Mouse (Mus musculus) hindbrain, embryonic 15.5 days (tissue): Measurements from ENCODE around the gene Slc36a1. TPM values are rescaled to one million over a fixed set of nuclear protein-coding genes. Genes with fewer than 3 reads are reported as not detected.

ENCODE experiments used
- ATAC-seq: fragments of 200-750 bp; cut with Nextera tagmentation; 2 replicates; pipeline ENCODE4 v1.8.0; 2017; ENCODE audit warnings: low read depth, moderate number of reproducible peaks, moderate TSS enrichment; ENCODE audit not compliant: low FRiP score
- H3K27ac ChIP-seq: fragments of 300-500 bp; sonication (generic); replicated peaks from 2 replicates; pipeline ENCODE4 v1.5.1; 2015; ENCODE audit warnings: mild to moderate bottlenecking, inconsistent platforms
- H3K27me3 ChIP-seq: fragments of 300-500 bp; sonication (generic); 2 replicates; pipeline ENCODE4 v1.6.1; 2015; ENCODE audit warnings: control low read depth, inconsistent platforms
- H3K36me3 ChIP-seq: fragments of 300-500 bp; sonication (generic); 2 replicates; pipeline ENCODE4 v1.6.1; 2015; ENCODE audit warnings: control low read depth, inconsistent platforms
- H3K4me1 ChIP-seq: fragments of 300-500 bp; sonication (generic); replicated peaks from 2 replicates; pipeline ENCODE4 v1.6.1; 2015; ENCODE audit warnings: control low read depth, inconsistent platforms
- H3K4me2 ChIP-seq: fragments of 300-500 bp; sonication (generic); 2 replicates; pipeline ENCODE4 v1.6.1; 2015; ENCODE audit warnings: moderate library complexity, mild to moderate bottlenecking, inconsistent platforms
- H3K4me3 ChIP-seq: fragments of 300-500 bp; sonication (generic); 2 replicates; pipeline ENCODE4 v1.5.1; 2015; ENCODE audit warnings: mild to moderate bottlenecking, inconsistent platforms
- H3K9ac ChIP-seq: fragments of 300-500 bp; sonication (generic); 2 replicates; pipeline ENCODE4 v1.6.1; 2015; ENCODE audit warnings: inconsistent platforms
- H3K9me3 ChIP-seq: fragments of 300-500 bp; sonication (generic); 2 replicates; pipeline ENCODE4 v1.6.1; 2016; ENCODE audit warnings: control low read depth, inconsistent platforms
- WGBS: fragments of 180-500 bp; shearing (Covaris S2); methylation state at CpG from one replicate; pipeline ENCODE4 v1.1.7; 2015; 5-methylcytosine and 5-hydroxymethylcytosine counted together
- polyA plus RNA-seq: library from polyadenylated mRNA; unstranded; fragments of >200 nt; fragmentation: Nextera tagmentation; extraction: Ambion mirVana; gene quantifications from 2 replicates; pipeline ENCODE4 v1.2.1, GENCODE M21; 2015

Slc36a1 gene
- polyA plus RNA-seq, 1 experiment from 2014 or later, result 3.2 TPM

DNA sequence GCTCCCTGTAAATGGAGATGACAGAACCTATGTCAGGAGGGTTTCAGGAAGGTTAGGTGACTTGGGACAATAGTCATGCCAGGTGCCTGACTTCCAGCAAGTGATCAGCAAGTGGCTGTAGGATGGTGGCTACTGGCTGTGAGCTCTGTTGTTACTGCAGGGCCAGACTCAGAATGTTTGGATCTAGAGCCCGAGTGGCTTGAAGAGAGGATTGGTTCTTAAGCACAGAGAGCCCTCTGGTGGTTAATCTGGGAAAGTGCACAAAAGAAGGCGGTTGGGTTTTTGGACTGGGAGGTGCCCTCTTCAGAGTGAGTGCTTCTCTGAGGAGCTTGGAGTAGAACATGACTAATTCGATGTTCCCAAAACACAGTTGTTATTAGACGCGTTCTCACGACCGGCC is 36.4 kb downstream of the Slc36a1 start:
- Histone ChIP-seq H3K27me3 (no peaks in the 10 kb centered on the region), H3K36me3 (no peaks in the 10 kb centered on the region), H3K4me3 (no peak overlapping the region), H3K4me1 (no peaks in the 10 kb centered on the region), H3K27ac (no peak overlapping the region), H3K9me3 (no peaks in the 10 kb centered on the region), H3K9ac (no peak overlapping the region), H3K4me2 (no peak overlapping the region)
- 67% methylated on average over 7 of the region's 7 CpGs for WGBS
- no peak for ATAC-seq

DNA sequence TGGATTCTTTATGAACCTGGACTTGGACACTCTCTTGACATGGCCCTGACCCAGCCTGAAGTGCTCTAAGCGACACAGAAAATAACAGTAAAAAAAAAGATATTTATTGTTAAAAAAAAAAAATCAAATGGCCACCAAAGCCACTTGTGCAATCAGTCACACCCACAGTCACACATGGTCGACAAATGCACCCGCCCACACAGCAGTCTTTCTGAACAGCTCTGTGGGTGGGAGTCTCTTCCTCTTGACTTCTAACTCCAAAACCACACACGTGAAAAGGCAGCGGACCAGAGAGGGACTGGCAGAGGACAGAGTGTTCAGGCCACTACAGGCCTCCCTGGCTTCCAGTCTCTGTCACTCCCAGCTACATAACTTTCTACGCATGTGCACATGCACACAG is 46.4 kb downstream of the Slc36a1 start:
- H3K4me3 ChIP-seq, result no peak overlapping the region
- no peaks in the 10 kb centered on the region for H3K36me3 ChIP-seq
- 70% methylated on average over 6 of the region's 6 CpGs for WGBS
- H3K4me1 ChIP-seq, result no peaks in the 10 kb centered on the region
- ATAC-seq, result no peak
- no peaks in the 10 kb centered on the region for H3K9me3 ChIP-seq
- H3K27me3 ChIP-seq, result no peaks in the 10 kb centered on the region
- no peak overlapping the region for H3K27ac ChIP-seq
- H3K4me2 ChIP-seq, result no peak overlapping the region
- no peak overlapping the region for H3K9ac ChIP-seq

DNA sequence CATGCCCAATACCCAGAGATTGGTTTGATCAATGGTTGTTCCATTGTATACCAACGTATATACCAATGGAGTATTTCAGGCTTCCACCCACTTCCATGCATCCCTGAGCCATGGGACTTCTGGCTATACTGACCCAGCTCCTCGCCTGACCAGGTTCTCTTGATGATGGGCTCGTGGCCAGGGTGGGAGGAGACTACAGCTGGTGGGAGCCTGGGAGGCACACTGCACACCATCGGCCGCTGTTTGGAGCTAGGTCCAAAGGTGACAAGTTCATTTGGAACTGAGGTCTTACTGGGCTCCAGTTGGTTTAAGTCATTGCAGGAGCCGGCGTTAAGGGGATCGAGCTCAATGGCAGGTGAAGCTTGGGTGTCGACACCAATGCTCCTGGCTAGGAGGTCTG is 49.2 kb downstream of the Slc36a1 start:
- WGBS, result 92% methylated on average over 9 of the region's 9 CpGs
- ATAC-seq, result no peak
- Histone ChIP-seq H3K4me3 (no peak overlapping the region), H3K27me3 (no peaks in the 10 kb centered on the region), H3K9ac (no peak overlapping the region), H3K27ac (no peak overlapping the region), H3K9me3 (no peaks in the 10 kb centered on the region), H3K36me3 (no peaks in the 10 kb centered on the region), H3K4me1 (no peaks in the 10 kb centered on the region), H3K4me2 (no peak overlapping the region)

DNA sequence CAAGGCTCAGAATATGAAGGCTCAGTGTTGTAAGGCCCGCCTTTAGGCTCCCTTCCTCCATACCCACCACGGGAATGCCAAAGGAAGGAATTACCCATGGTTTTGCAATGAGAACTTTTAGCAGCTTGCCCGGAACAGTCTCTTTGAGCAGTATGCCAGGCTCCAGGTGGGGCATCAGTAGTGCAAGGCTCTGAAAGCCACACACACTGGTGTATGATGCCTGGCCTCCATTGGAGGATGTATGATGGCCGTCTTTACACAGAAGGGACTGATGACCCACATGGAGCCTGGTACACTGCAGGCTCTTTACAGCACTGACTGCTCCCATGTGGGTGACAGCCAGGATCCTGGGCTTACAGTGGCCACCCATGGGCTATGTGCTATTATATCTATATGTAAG is 57.0 kb downstream of the Slc36a1 start:
- no peaks in the 10 kb centered on the region for H3K36me3 ChIP-seq
- no peak for ATAC-seq
- H3K4me1 ChIP-seq, result no peaks in the 10 kb centered on the region
- no peak overlapping the region for H3K4me3 ChIP-seq
- no peaks in the 10 kb centered on the region for H3K9me3 ChIP-seq
- H3K27me3 ChIP-seq, result no peaks in the 10 kb centered on the region
- H3K27ac ChIP-seq, result no peak overlapping the region
- WGBS, result 92% methylated on average over 4 of the region's 4 CpGs
- no peak overlapping the region for H3K9ac ChIP-seq
- no peak overlapping the region for H3K4me2 ChIP-seq

DNA sequence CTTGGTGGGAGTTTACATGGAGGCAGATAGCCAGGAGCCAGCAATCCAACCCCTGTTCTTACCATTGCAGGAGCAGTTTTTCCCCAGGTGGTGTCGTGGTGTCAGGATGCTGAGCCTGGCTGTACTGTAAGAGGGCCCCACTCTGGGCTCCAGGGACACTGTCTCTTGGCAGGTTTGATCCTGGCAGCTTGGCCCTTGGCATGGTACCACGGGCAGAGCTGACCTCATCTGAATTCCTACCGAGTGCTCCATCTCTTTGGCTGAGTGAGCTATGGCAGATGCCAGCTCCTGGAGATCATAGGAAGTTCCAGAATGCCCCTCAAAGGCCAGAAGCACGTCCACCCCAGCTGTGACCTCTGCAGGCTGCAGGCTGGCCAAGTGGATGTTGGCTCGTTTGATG is 57.9 kb downstream of the Slc36a1 start:
- H3K4me1 ChIP-seq, result no peaks in the 10 kb centered on the region
- no peak overlapping the region for H3K4me3 ChIP-seq
- no peaks in the 10 kb centered on the region for H3K27me3 ChIP-seq
- H3K9me3 ChIP-seq, result no peaks in the 10 kb centered on the region
- H3K4me2 ChIP-seq, result no peak overlapping the region
- H3K36me3 ChIP-seq, result no peaks in the 10 kb centered on the region
- no peak overlapping the region for H3K27ac ChIP-seq
- no peak for ATAC-seq
- 59% methylated on average over 5 of the region's 5 CpGs for WGBS
- no peak overlapping the region for H3K9ac ChIP-seq

DNA sequence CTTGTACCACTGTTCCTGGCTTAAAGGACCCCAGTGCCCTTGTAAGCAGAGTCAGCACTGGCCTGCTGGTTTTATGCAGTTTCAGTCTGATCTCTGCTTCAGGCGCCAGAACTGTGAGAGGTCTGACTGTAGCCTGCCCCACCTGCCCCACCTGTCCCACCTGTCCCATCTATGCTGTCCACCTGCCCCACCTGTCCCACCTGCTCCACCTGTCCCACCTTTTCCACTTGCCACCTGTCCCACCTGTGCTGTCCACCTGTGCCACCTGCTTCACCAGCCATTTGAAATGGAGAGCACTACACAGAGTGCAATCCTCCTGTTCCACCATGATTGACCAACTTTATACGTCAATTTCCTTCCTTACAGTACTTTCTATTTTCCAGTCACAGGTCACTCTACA is 60.2 kb downstream of the Slc36a1 start:
- Histone ChIP-seq H3K4me3 (no peak overlapping the region), H3K36me3 (no peaks in the 10 kb centered on the region), H3K4me1 (no peaks in the 10 kb centered on the region), H3K27me3 (no peaks in the 10 kb centered on the region), H3K27ac (no peak overlapping the region), H3K9me3 (no peaks in the 10 kb centered on the region), H3K4me2 (no peak overlapping the region), H3K9ac (no peak overlapping the region)
- ATAC-seq, result no peak
- WGBS, result 84% methylated on average over 2 of the region's 2 CpGs

DNA sequence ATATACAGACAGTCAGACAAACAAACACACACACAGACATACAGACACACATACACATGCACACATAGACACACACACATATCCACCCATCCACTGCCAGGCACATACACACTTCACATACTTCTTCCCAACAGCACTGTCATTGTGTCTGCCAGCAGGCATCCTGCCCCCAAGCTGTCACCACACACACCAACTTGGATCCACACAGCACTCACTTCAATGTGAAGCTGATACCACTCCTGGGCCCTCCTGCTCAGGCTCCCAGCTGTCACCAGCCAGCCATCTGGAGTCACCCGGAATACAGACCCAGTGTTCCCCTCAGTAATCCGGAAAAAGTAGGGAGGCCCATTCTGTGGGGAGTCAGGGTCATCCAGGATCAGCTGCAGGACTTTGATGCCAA is 61.5 kb downstream of the Slc36a1 start:
- Histone ChIP-seq H3K4me3 (no peak overlapping the region), H3K27me3 (no peaks in the 10 kb centered on the region), H3K9ac (no peak overlapping the region), H3K4me2 (no peak overlapping the region), H3K4me1 (no peaks in the 10 kb centered on the region), H3K9me3 (no peaks in the 10 kb centered on the region), H3K27ac (no peak overlapping the region), H3K36me3 (no peaks in the 10 kb centered on the region)
- WGBS, result 50% methylated on average over 2 of the region's 2 CpGs
- ATAC-seq, result no peak

DNA sequence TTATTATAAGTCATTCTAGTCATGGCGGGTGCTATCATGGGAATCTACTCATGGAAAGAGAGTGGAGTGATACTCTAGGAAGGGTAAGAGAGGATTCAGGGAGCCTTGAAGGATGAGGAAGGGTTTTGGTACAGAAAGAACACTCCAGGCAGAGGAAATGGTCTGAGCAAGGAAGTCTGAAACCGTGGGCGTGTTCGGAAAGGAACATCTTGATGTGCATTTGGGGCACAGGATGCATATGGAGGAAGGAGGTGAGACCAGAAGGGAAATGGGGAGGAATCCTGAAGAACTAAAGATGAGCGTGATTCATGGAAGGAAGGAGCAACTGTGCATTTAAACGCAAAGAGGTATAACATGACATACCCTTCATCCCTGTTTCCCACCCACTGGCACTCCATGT is 64.4 kb downstream of the Slc36a1 start:
- Histone ChIP-seq H3K9me3 (no peaks in the 10 kb centered on the region), H3K4me2 (no peak overlapping the region), H3K4me1 (no peaks in the 10 kb centered on the region), H3K4me3 (no peak overlapping the region), H3K27me3 (no peaks in the 10 kb centered on the region), H3K27ac (no peak overlapping the region), H3K9ac (no peak overlapping the region), H3K36me3 (no peaks in the 10 kb centered on the region)
- WGBS, result 94% methylated on average over 6 of the region's 6 CpGs
- no peak for ATAC-seq

DNA sequence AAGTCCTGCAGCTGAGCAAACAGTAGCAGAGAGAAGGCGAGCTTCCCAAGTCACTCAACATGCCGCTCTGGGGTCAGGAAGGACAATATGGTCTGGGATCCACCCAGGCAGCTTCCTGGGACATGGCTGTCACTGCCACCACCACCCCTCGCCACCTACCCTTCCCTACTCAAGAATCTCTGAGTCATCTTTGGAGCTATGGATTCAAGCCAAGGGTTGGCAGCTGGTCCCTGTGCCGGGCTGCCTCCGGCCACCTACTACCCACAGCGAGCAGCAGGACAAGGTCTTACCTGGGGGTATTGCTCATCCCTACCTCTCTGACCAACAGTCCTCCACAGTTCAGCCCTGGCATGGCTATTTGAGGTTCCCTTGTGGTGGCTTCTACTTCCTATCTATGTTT is 70.6 kb downstream of the Slc36a1 start:
- Histone ChIP-seq H3K4me1 (no peaks in the 10 kb centered on the region), H3K27me3 (no peaks in the 10 kb centered on the region), H3K4me2 (no peak overlapping the region), H3K9ac (no peak overlapping the region), H3K4me3 (no peak overlapping the region), H3K27ac (no peak overlapping the region), H3K36me3 (no peaks in the 10 kb centered on the region), H3K9me3 (no peaks in the 10 kb centered on the region)
- 67% methylated on average over 6 of the region's 6 CpGs for WGBS
- ATAC-seq, result no peak

Other genes starting within 250 kb of the Slc36a1 start
- gene Tnip1, start 241.4 kb upstream of the Slc36a1 start, polyA plus RNA-seq, result 16.3 and 18.6 TPM in 2 replicates
- gene Anxa6, start 170.9 kb upstream of the Slc36a1 start, polyA plus RNA-seq, result 58.4 and 67.8 TPM in 2 replicates
- gene Ccdc69, start 126.2 kb upstream of the Slc36a1 start, polyA plus RNA-seq, result 0.45 and 0.49 TPM in 2 replicates
- gene Gm2a, start 106.2 kb upstream of the Slc36a1 start, polyA plus RNA-seq, result 31.4 and 32.1 TPM in 2 replicates
- not detected in 2 replicates for gene Slc36a3, start 52.6 kb upstream of the Slc36a1 start, polyA plus RNA-seq
- gene Slc36a2, start 19.3 kb upstream of the Slc36a1 start, polyA plus RNA-seq, result 0.71 and 0.88 TPM in 2 replicates
- gene Fat2, start 132.2 kb downstream of the Slc36a1 start, polyA plus RNA-seq, result 0.25 and 0.40 TPM in 2 replicates
- 578 and 599 TPM in 2 replicates for gene Sparc, start 218.8 kb downstream of the Slc36a1 start, polyA plus RNA-seq